Mouse (Mus musculus) heart, adult 2 months (tissue): ENCODE data around the gene Ccdc148. TPM values are rescaled to one million over a fixed set of nuclear protein-coding genes. Genes with fewer than 3 reads are reported as not detected.

Experiments
- DNase-seq, 2 experiments: peaks; one replicate each; pipeline ENCODE4 v3.0.0; 2021
- H3K27ac ChIP-seq: fragments of 200-600 bp; 2 replicates; pipeline ENCODE4 v1.8.1; 2022
- H3K27me3 ChIP-seq: fragments of 200-500 bp; 2 replicates; pipeline ENCODE4 v1.6.1; 2012; ENCODE audit warnings: mild to moderate bottlenecking, low read length, inconsistent platforms, mixed read lengths; ENCODE audit not compliant: control insufficient read depth, insufficient read depth
- H3K36me3 ChIP-seq: fragments of 200-500 bp; 2 replicates; pipeline ENCODE4 v1.6.1; 2012; ENCODE audit warnings: low read length, inconsistent platforms; ENCODE audit not compliant: control insufficient read depth, insufficient read depth
- H3K4me1 ChIP-seq: fragments of 200-500 bp; 2 replicates; pipeline ENCODE4 v1.6.1; 2011; ENCODE audit warnings: low read length; ENCODE audit not compliant: control insufficient read depth, insufficient read depth
- H3K4me3 ChIP-seq: fragments of 200-600 bp; 2 replicates; pipeline ENCODE4 v1.8.1; 2022
- H3K79me2 ChIP-seq: fragments of 200-500 bp; replicated peaks from 2 replicates; pipeline ENCODE4 v1.6.1; 2012; ENCODE audit warnings: mild to moderate bottlenecking, inconsistent platforms, low read length, moderate library complexity, mixed read lengths; ENCODE audit not compliant: control insufficient read depth, insufficient read depth
- H3K9ac ChIP-seq: fragments of 200-500 bp; 2 replicates; pipeline ENCODE4 v1.6.1; 2012; ENCODE audit warnings: low read depth, mild to moderate bottlenecking, control low read depth, inconsistent platforms, low read length, mixed read lengths
- CTCF ChIP-seq: fragments of 200-600 bp; IDR thresholded peaks from 2 replicates; pipeline ENCODE4 v1.8.1; 2022; ENCODE audit warnings: antibody characterized with exemption, mild to moderate bottlenecking, moderate library complexity
- EP300 ChIP-seq: fragments of 200-500 bp; IDR thresholded peaks from 2 replicates; pipeline ENCODE4 v1.6.1; 2011; ENCODE audit warnings: low read depth, low read length, control low read depth; ENCODE audit not compliant: insufficient read depth
- POLR2A ChIP-seq: fragments of 200-500 bp; IDR thresholded peaks from 2 replicates; pipeline ENCODE4 v1.6.1; 2011; ENCODE audit warnings: mild to moderate bottlenecking, low read depth, low read length, control low read depth; ENCODE audit not compliant: insufficient read depth
- WGBS: fragments of 180-500 bp; shearing (Covaris S2); methylation state at CpG from one replicate; pipeline ENCODE4 v1.1.7; 2018; 5-methylcytosine and 5-hydroxymethylcytosine counted together
- intact Hi-C: fragments of 180-260 bp; cut with DNase I; formaldehyde crosslinking; loops from one replicate; pipeline ENCODE4 v1.15.1; 2025
- polyA plus RNA-seq: library from polyadenylated mRNA; depleted of rRNA; stranded (reverse); fragments of >200 nt; gene quantifications from 2 replicates; pipeline ENCODE4 v1.2.3, GENCODE M21; 2012
- total RNA-seq, 2 experiments: library from RNA; stranded (reverse); gene quantifications; 2 replicates each; pipeline ENCODE4 v1.2.3; 2021

Gene Ccdc148
- total and polyA plus RNA-seq, 3 experiments = 0.10 to 0.93 (median 0.60) TPM

- Histone ChIP-seq H3K4me1 (peaks cover 10% of the 10 kb centered on the region), H3K9ac (no peak overlapping the region), H3K4me3 (no peak overlapping the region), H3K79me2 (peaks cover 22% of the 10 kb centered on the region), H3K27me3 (no peaks in the 10 kb centered on the region), H3K27ac (no peak overlapping the region), H3K36me3 (peaks cover 12% of the 10 kb centered on the region)
- 73% methylated on average over 8 of the region's 8 CpGs for WGBS
- DNase-seq = no peak
- TF ChIP-seq POLR2A (no peak), EP300 (no peak)
- intact Hi-C loops = no loop called here
These were observed 17.7 kb upstream of the Ccdc148 start for GRCm38 (mm10) chr2:59178191-59178590.

- WGBS = 91% methylated on average over 6 of the region's 6 CpGs
- peaks cover 14% of the 10 kb centered on the region for H3K4me1 ChIP-seq
These were observed 15.4 kb upstream of the Ccdc148 start for GRCm38 (mm10) chr2:59175926-59176325.

GRCm38 (mm10) chr2:59171533-59171932 lies 11.1 kb upstream of the Ccdc148 start:
- H3K4me1 ChIP-seq = peaks cover 14% of the 10 kb centered on the region
- no peak for TF ChIP-seq CTCF
- TF ChIP-seq EP300 = no peak
- TF ChIP-seq POLR2A = no peak
- H3K79me2 ChIP-seq = peaks cover 10% of the 10 kb centered on the region; the same call in 1 of the 2 replicates
- H3K4me3 ChIP-seq = no peak overlapping the region
- H3K36me3 ChIP-seq = peaks cover 6% of the 10 kb centered on the region
- intact Hi-C loops = no loop called here
- no peak overlapping the region for H3K27ac ChIP-seq
- WGBS = 51% methylated on average over 5 of the region's 5 CpGs
- no peaks in the 10 kb centered on the region for H3K27me3 ChIP-seq
- H3K9ac ChIP-seq = no peak overlapping the region
- DNase-seq = no peak

More at GRCm38 (mm10) chr2:59175926-59176325, 15.4 kb upstream of the Ccdc148 start:
- no peak overlapping the region for H3K27ac ChIP-seq
- no peak overlapping the region for H3K4me3 ChIP-seq
- H3K36me3 ChIP-seq = peaks cover 18% of the 10 kb centered on the region
- no peak for TF ChIP-seq POLR2A
- TF ChIP-seq EP300 = no peak
- DNase-seq = no peak
- intact Hi-C loops = no loop called here
- H3K79me2 ChIP-seq = peaks cover 20% of the 10 kb centered on the region
- no peaks in the 10 kb centered on the region for H3K27me3 ChIP-seq
- no peak overlapping the region for H3K9ac ChIP-seq

GRCm38 (mm10) chr2:59170593-59170992 lies 10.1 kb upstream of the Ccdc148 start:
- DNase-seq = no peak
- Histone ChIP-seq H3K36me3 (peaks cover 6% of the 10 kb centered on the region), H3K27ac (no peak overlapping the region), H3K4me3 (no peak overlapping the region), H3K4me1 (peaks cover 14% of the 10 kb centered on the region), H3K27me3 (no peaks in the 10 kb centered on the region), H3K79me2 (peaks cover 7% of the 10 kb centered on the region; the same call in 1 of the 2 replicates), H3K9ac (no peak overlapping the region)
- 96% methylated on average over 5 of the region's 5 CpGs for WGBS
- intact Hi-C loops = no loop called here
- TF ChIP-seq CTCF (no peak), EP300 (no peak), POLR2A (no peak)

GRCm38 (mm10) chr2:59170208-59170589 lies 9.7 kb upstream of the Ccdc148 start:
- TF ChIP-seq EP300 = no peak
- TF ChIP-seq CTCF = no peak
- Histone ChIP-seq H3K27ac (no peak overlapping the region), H3K4me1 (peaks cover 14% of the 10 kb centered on the region), H3K27me3 (no peaks in the 10 kb centered on the region), H3K4me3 (no peak overlapping the region), H3K9ac (no peak overlapping the region), H3K79me2 (peaks cover 7% of the 10 kb centered on the region; the same call in 1 of the 2 replicates), H3K36me3 (peaks cover 6% of the 10 kb centered on the region)
- intact Hi-C loops = no loop called here
- no peak for DNase-seq
- 70% methylated on average over 3 of the region's 3 CpGs for WGBS

- WGBS = 67% methylated on average over 9 of the region's 9 CpGs
- H3K27ac ChIP-seq = no peak overlapping the region
- H3K4me3 ChIP-seq = no peak overlapping the region
- no peaks in the 10 kb centered on the region for H3K27me3 ChIP-seq
- peaks cover 6% of the 10 kb centered on the region for H3K36me3 ChIP-seq
- H3K9ac ChIP-seq = no peak overlapping the region
- H3K79me2 ChIP-seq = peaks cover 7% of the 10 kb centered on the region; the same call in 1 of the 2 replicates
- no peak for DNase-seq
- TF ChIP-seq POLR2A (no peak), CTCF (no peak), EP300 (no peak)
- intact Hi-C loops = no loop called here
- peaks cover 14% of the 10 kb centered on the region for H3K4me1 ChIP-seq
These were observed 9.2 kb upstream of the Ccdc148 start for GRCm38 (mm10) chr2:59169572-59170207.
